Mouse (Mus musculus) heart, embryonic 12.5 days (tissue): Measurements from ENCODE around the gene Krtap16-1. TPM values are rescaled to one million over a fixed set of nuclear protein-coding genes. Genes with fewer than 3 reads are reported as not detected.

Experiments
- ATAC-seq: fragments of 200-750 bp; cut with Nextera tagmentation; 2 replicates; pipeline ENCODE4 v1.8.0; 2017; ENCODE audit warnings: moderate TSS enrichment, moderate library complexity; ENCODE audit not compliant: insufficient number of reproducible peaks, low FRiP score
- H3K27ac ChIP-seq: fragments of 300-500 bp; sonication (generic); 2 replicates; pipeline ENCODE4 v1.5.1; 2016; ENCODE audit warnings: mild to moderate bottlenecking, moderate library complexity; ENCODE audit not compliant: poor library complexity, severe bottlenecking
- H3K27me3 ChIP-seq: fragments of 300-500 bp; sonication (generic); replicated peaks from 2 replicates; pipeline ENCODE4 v1.6.1; 2016; ENCODE audit warnings: mild to moderate bottlenecking, moderate library complexity
- H3K36me3 ChIP-seq: fragments of 300-500 bp; sonication (generic); 2 replicates; pipeline ENCODE4 v1.6.1; 2016; ENCODE audit warnings: mild to moderate bottlenecking, moderate library complexity
- H3K4me1 ChIP-seq: fragments of 300-500 bp; sonication (generic); replicated peaks from 2 replicates; pipeline ENCODE4 v1.6.1; 2016; ENCODE audit warnings: mild to moderate bottlenecking
- H3K4me2 ChIP-seq: fragments of 300-500 bp; sonication (generic); 2 replicates; pipeline ENCODE4 v1.6.1; 2016; ENCODE audit warnings: mild to moderate bottlenecking, moderate library complexity
- H3K4me3 ChIP-seq: fragments of 300-500 bp; sonication (generic); 2 replicates; pipeline ENCODE4 v1.5.1; 2016; ENCODE audit warnings: mild to moderate bottlenecking
- H3K9ac ChIP-seq: fragments of 300-500 bp; sonication (generic); 2 replicates; pipeline ENCODE4 v1.6.1; 2016; ENCODE audit warnings: mild to moderate bottlenecking, moderate library complexity
- H3K9me3 ChIP-seq: fragments of 300-500 bp; sonication (generic); replicated peaks from 2 replicates; pipeline ENCODE4 v1.6.1; 2016; ENCODE audit warnings: mild to moderate bottlenecking, moderate library complexity
- WGBS: fragments of 180-500 bp; shearing (Covaris S2); methylation state at CpG from one replicate; pipeline ENCODE4 v1.1.7; 2016; 5-methylcytosine and 5-hydroxymethylcytosine counted together
- polyA plus RNA-seq: library from polyadenylated mRNA; unstranded; fragments of >200 nt; fragmentation: Nextera tagmentation; extraction: Ambion mirVana; gene quantifications from 2 replicates; pipeline ENCODE4 v1.2.1, GENCODE M21; 2016

The Krtap16-1 gene
- polyA plus RNA-seq, 1 experiment from 2014 or later = not detected

DNA sequence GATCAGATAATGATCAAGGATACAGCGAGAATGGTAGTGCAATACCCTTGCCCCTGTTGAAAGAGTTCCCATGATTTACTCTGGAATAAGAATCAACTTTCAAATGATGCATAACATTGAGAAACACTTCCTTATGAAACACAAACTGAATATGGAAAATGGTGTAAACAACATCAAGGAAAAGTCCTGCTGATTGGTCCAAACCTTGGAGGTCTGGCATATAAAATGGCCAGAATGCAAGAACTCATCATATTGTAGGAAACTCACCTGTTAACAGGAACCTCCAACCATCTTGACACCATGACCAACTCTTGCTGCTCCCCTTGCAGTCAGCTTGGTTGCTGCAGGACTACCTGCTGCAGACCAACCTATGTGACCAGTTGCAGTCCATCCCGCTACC, 38.2 kb downstream of the Krtap16-1 start, which contains the start of gene Krtap9-5:
TSS of gene Krtap9-5 (plus strand) at position 301 of the 400 bp plus-strand sequence.
- no peak within 1 kb of the TSS for H3K4me3 ChIP-seq
- H3K4me1 ChIP-seq = no peaks in the 10 kb centered on the region
- no peak within 1 kb of the TSS for H3K27ac ChIP-seq
- H3K9me3 ChIP-seq = 0 out of 2 replicates have a peak, but pooled peaks cover 4% of the 10 kb centered on the region
- ATAC-seq = no peak
- no peaks in the 10 kb centered on the region for H3K36me3 ChIP-seq
- no peak within 1 kb of the TSS for H3K4me2 ChIP-seq
- H3K9ac ChIP-seq = no peak within 1 kb of the TSS
- 83% methylated on average over 2 of the region's 2 CpGs for WGBS
- no peaks in the 10 kb centered on the region for H3K27me3 ChIP-seq

DNA sequence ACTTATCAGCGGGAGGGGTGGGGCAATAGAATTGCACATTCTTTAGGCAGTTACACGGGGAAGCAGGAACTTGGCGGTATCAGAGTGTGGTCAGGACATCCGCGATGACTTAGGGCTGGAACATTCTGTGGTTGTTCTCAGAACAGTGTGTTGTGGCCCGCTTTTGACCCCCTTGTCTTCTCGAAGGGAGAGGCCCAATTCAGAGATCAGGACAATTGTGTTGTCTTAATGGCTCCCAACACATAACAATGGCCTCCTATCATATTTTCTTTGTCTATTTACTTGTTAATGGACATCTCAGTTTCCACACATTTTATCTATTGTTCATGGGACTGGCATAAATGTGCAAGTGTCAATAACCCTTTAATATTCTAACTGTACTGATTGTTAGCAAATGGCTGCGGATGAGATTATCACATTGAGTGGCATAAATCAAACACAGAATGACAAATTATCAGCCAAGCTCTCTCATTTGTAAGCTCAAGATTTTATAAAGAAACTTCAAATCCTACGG, 48.6 kb downstream of the Krtap16-1 start:
- H3K4me1 ChIP-seq = no peaks in the 10 kb centered on the region
- H3K9me3 ChIP-seq = no peaks in the 10 kb centered on the region
- WGBS = 72% methylated on average over 9 of the region's 9 CpGs
- no peak for ATAC-seq
- no peaks in the 10 kb centered on the region for H3K36me3 ChIP-seq
- H3K27me3 ChIP-seq = no peaks in the 10 kb centered on the region
- H3K27ac ChIP-seq = no peak overlapping the region
- H3K9ac ChIP-seq = no peak overlapping the region
- H3K4me2 ChIP-seq = no peak overlapping the region
- H3K4me3 ChIP-seq = no peak overlapping the region

- H3K9me3 ChIP-seq = 0 out of 2 replicates have a peak, but pooled peaks cover 2% of the 10 kb centered on the region
- no peaks in the 10 kb centered on the region for H3K4me1 ChIP-seq
- no peak within 1 kb of the TSS for H3K27ac ChIP-seq
- no peak within 1 kb of the TSS for H3K4me3 ChIP-seq
- no peak within 1 kb of the TSS for H3K4me2 ChIP-seq
- no peak for ATAC-seq
- H3K36me3 ChIP-seq = no peaks in the 10 kb centered on the region
- WGBS = 74% methylated on average over 1 of the region's 1 CpGs
- H3K27me3 ChIP-seq = 0 out of 2 replicates have a peak, but pooled peaks cover 3% of the 10 kb centered on the region
- no peak within 1 kb of the TSS for H3K9ac ChIP-seq
Observed at GRCm38 (mm10) chr11:99935991-99936390, 50.4 kb downstream of the Krtap16-1 start, which contains the start of gene Krtap31-2. TSS of gene Krtap31-2 (plus strand) at chr11:99936291.

Other genes with a start within 250 kb of the Krtap16-1 start
- gene Gm11595, start 213.7 kb downstream of the Krtap16-1 start, polyA plus RNA-seq = not detected in 2 replicates
- not detected in 2 replicates for gene Krtap4-8, start 205.9 kb downstream of the Krtap16-1 start, polyA plus RNA-seq
- gene Krtap4-9, start 201.4 kb downstream of the Krtap16-1 start, polyA plus RNA-seq = not detected in 2 replicates
- not detected in 2 replicates for gene Gm11596, start 193.1 kb downstream of the Krtap16-1 start, polyA plus RNA-seq
- gene Gm11569, start 187.7 kb downstream of the Krtap16-1 start, polyA plus RNA-seq = not detected in 2 replicates
- not detected in 2 replicates for gene Gm11554, start 182.2 kb downstream of the Krtap16-1 start, polyA plus RNA-seq
- gene Krtap4-13, start 176.7 kb downstream of the Krtap16-1 start, polyA plus RNA-seq = not detected in 2 replicates
- not detected in 2 replicates for gene Gm11564, start 170.9 kb downstream of the Krtap16-1 start, polyA plus RNA-seq
- gene 2300003K06Rik, start 148.5 kb downstream of the Krtap16-1 start, polyA plus RNA-seq = not detected in 2 replicates
- gene Krtap4-16, start 135.0 kb downstream of the Krtap16-1 start, polyA plus RNA-seq = not detected in 2 replicates
- gene Gm11568, start 128.7 kb downstream of the Krtap16-1 start, polyA plus RNA-seq = not detected in 2 replicates
- gene Gm11559, start 122.1 kb downstream of the Krtap16-1 start, polyA plus RNA-seq = not detected in 2 replicates
- not detected in 2 replicates for gene Krtap9-1, start 113.2 kb downstream of the Krtap16-1 start, polyA plus RNA-seq
- not detected in 2 replicates for gene Gm11567, start 107.4 kb downstream of the Krtap16-1 start, polyA plus RNA-seq
- gene Krtap31-1, start 78.7 kb downstream of the Krtap16-1 start, polyA plus RNA-seq = not detected in 2 replicates
- gene Gm11565, start 71.8 kb downstream of the Krtap16-1 start, polyA plus RNA-seq = not detected in 2 replicates
- gene Krtap31-2, start 50.3 kb downstream of the Krtap16-1 start, polyA plus RNA-seq = not detected in 2 replicates
- not detected in 2 replicates for gene Krtap9-5, start 38.1 kb downstream of the Krtap16-1 start, polyA plus RNA-seq
- not detected in 2 replicates for gene Krtap29-1, start 7.5 kb downstream of the Krtap16-1 start, polyA plus RNA-seq
- not detected in 2 replicates for gene Krtap17-1, start 7.4 kb upstream of the Krtap16-1 start, polyA plus RNA-seq
- gene Krt33a, start 29.6 kb upstream of the Krtap16-1 start, polyA plus RNA-seq = not detected in 2 replicates
- not detected in 2 replicates for gene Krt33b, start 43.3 kb upstream of the Krtap16-1 start, polyA plus RNA-seq
- not detected in 2 replicates for gene Krt34, start 55.0 kb upstream of the Krtap16-1 start, polyA plus RNA-seq
- gene Krt31, start 64.0 kb upstream of the Krtap16-1 start, polyA plus RNA-seq = not detected in 2 replicates
- gene Krt32, start 101.6 kb upstream of the Krtap16-1 start, polyA plus RNA-seq = not detected in 2 replicates
- not detected in 2 replicates for gene Krt35, start 109.6 kb upstream of the Krtap16-1 start, polyA plus RNA-seq
- not detected in 2 replicates for gene Krt36, start 119.0 kb upstream of the Krtap16-1 start, polyA plus RNA-seq
- 0.14 and 0.20 TPM in 2 replicates for gene Krt13, start 135.0 kb upstream of the Krtap16-1 start, polyA plus RNA-seq
- gene Krt15, start 149.3 kb upstream of the Krtap16-1 start, polyA plus RNA-seq = 0.58 and 0.69 TPM in 2 replicates
- gene Krt19, start 162.1 kb upstream of the Krtap16-1 start, polyA plus RNA-seq = 86.8 and 88.0 TPM in 2 replicates
- not detected in 2 replicates for gene Krt9, start 206.6 kb upstream of the Krtap16-1 start, polyA plus RNA-seq
- 1.3 and 2.2 TPM in 2 replicates for gene Krt14, start 221.0 kb upstream of the Krtap16-1 start, polyA plus RNA-seq